Mouse (Mus musculus) stomach, embryonic 15.5 days (tissue): ENCODE data around the gene Sv2b. TPM values are rescaled to one million over a fixed set of nuclear protein-coding genes. Genes with fewer than 3 reads are reported as not detected.
A peak's percentile ranks its signal among the peaks of the same experiment; 100 is the strongest.

ENCODE experiments used
- ATAC-seq: fragments of 200-750 bp; cut with Nextera tagmentation; 2 replicates; pipeline ENCODE4 v1.8.0; 2017; ENCODE audit warnings: low read depth, moderate number of reproducible peaks, moderate TSS enrichment; ENCODE audit not compliant: insufficient read depth, low FRiP score
- H3K27ac ChIP-seq: fragments of 300-500 bp; sonication (generic); 2 replicates; pipeline ENCODE4 v1.5.1; 2015; ENCODE audit warnings: mild to moderate bottlenecking, inconsistent platforms
- H3K27me3 ChIP-seq: fragments of 300-500 bp; sonication (generic); replicated peaks from 2 replicates; pipeline ENCODE4 v1.6.1; 2015; ENCODE audit warnings: inconsistent platforms
- H3K36me3 ChIP-seq: fragments of 300-500 bp; sonication (generic); 2 replicates; pipeline ENCODE4 v1.6.1; 2015; ENCODE audit warnings: inconsistent platforms
- H3K4me1 ChIP-seq: fragments of 300-500 bp; sonication (generic); 2 replicates; pipeline ENCODE4 v1.6.1; 2015; ENCODE audit warnings: inconsistent platforms
- H3K4me2 ChIP-seq: fragments of 300-500 bp; sonication (generic); 2 replicates; pipeline ENCODE4 v1.6.1; 2015; ENCODE audit warnings: mild to moderate bottlenecking, inconsistent platforms
- H3K4me3 ChIP-seq: fragments of 300-500 bp; sonication (generic); replicated peaks from 2 replicates; pipeline ENCODE4 v1.5.1; 2015; ENCODE audit warnings: inconsistent platforms
- H3K9ac ChIP-seq: fragments of 300-500 bp; sonication (generic); 2 replicates; pipeline ENCODE4 v1.6.1; 2015; ENCODE audit warnings: inconsistent platforms
- H3K9me3 ChIP-seq: fragments of 300-500 bp; sonication (generic); 2 replicates; pipeline ENCODE4 v1.6.1; 2016; ENCODE audit warnings: inconsistent platforms
- WGBS: fragments of 180-500 bp; shearing (Covaris S2); methylation state at CpG from one replicate; pipeline ENCODE4 v1.1.7; 2015; 5-methylcytosine and 5-hydroxymethylcytosine counted together
- polyA plus RNA-seq: library from polyadenylated mRNA; unstranded; fragments of >200 nt; fragmentation: Nextera tagmentation; extraction: Ambion mirVana; gene quantifications from 2 replicates; pipeline ENCODE4 v1.2.1, GENCODE M21; 2015

Sv2b gene
- polyA plus RNA-seq, 1 experiment from 2014 or later: 3.1 TPM

DNA sequence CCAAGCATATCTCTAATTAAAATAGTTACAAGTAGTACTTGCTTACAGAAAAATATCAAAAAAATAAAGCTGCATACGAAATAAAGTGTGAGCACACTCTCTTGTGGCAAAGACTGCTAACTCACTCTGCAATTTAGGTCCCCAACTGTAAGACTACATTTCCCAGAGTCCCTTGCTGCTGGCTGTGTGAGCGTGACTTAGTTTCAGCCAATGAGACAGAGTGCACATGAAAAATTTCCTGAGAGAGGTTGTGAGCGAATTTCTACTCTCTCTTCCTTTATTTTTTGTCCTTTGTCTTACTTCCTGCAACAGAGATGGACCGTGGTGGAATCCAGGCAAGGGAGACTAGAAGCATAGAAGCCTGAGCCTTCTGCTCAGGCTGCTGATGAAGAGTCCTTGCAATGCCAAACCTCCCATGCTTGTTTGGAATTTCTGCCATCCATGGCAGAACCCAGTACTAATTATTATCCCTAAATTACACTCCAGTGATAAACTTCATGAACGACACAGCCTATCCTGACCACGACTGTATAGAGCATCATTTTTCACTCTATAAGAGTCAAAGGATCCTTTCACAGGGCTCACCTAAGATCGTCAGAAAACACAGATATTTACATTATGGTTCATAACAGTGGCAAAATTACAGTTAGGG lies 190.9 kb downstream of the Sv2b start:
- Histone ChIP-seq H3K4me2 (peak overlapping the region; percentile 50), H3K4me1 (no peaks in the 10 kb centered on the region), H3K36me3 (no peaks in the 10 kb centered on the region), H3K27ac (no peak overlapping the region), H3K27me3 (no peaks in the 10 kb centered on the region), H3K4me3 (peak overlapping the region; percentile 31), H3K9ac (no peak overlapping the region), H3K9me3 (no peaks in the 10 kb centered on the region)
- ATAC-seq: peak; percentile 77; the same call in 1 of the 2 replicates
- WGBS: 37% methylated on average over 7 of the region's 7 CpGs

GRCm38 (mm10) chr7:75110689-75111088 lies 198.4 kb downstream of the Sv2b start:
- no peaks in the 10 kb centered on the region for H3K36me3 ChIP-seq
- H3K27ac ChIP-seq: no peak overlapping the region
- H3K27me3 ChIP-seq: no peaks in the 10 kb centered on the region
- no peak overlapping the region for H3K9ac ChIP-seq
- no peak overlapping the region for H3K4me2 ChIP-seq
- WGBS: 12% methylated on average over 6 of the region's 6 CpGs
- H3K4me1 ChIP-seq: no peaks in the 10 kb centered on the region
- H3K9me3 ChIP-seq: no peaks in the 10 kb centered on the region
- no peak for ATAC-seq
- no peak overlapping the region for H3K4me3 ChIP-seq

DNA sequence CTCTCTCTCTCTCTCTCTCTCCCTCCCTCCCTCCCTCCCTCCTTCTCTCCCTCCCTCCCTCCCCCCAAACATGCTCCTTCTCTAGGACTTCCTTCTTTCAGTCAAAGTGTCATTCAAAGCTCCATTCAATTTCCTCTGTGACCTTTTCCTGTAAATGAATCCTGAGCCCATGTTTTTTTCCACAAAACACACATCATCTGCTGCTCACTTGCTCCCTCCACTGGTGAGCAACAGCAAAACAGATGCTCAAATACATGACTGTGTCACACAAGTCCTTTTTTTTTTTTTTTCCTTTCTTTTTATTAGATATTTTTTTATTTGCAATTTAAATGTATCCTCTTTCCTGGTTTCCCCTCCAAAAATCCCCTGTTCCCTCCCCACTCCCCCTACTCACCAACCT lies 201.6 kb downstream of the Sv2b start:
- no peak overlapping the region for H3K4me3 ChIP-seq
- H3K27me3 ChIP-seq: no peaks in the 10 kb centered on the region
- no peak overlapping the region for H3K9ac ChIP-seq
- H3K4me1 ChIP-seq: no peaks in the 10 kb centered on the region
- ATAC-seq: no peak
- H3K36me3 ChIP-seq: no peaks in the 10 kb centered on the region
- no peaks in the 10 kb centered on the region for H3K9me3 ChIP-seq
- no peak overlapping the region for H3K4me2 ChIP-seq
- H3K27ac ChIP-seq: no peak overlapping the region

DNA sequence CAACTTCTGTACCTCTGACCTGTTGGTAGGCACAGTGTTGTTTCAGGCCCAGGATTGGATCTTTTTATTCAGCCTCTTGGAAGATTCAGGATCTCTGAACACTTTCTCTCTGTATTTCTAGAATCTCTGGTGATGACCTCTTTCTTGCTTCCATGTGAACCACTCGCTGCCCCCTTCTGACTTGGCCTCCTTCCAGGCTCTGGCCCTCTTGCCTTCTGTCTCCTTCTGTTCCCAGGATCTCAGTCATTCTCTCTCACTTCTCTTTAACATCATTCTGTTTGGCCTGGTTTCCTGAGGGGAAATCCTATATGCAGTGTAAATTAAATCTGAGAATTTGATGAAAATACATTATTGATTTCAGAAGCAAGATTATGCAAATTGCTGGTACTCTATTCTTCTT lies 205.2 kb downstream of the Sv2b start:
- H3K4me3 ChIP-seq: no peak overlapping the region
- no peaks in the 10 kb centered on the region for H3K9me3 ChIP-seq
- no peak for ATAC-seq
- H3K27me3 ChIP-seq: no peaks in the 10 kb centered on the region
- H3K36me3 ChIP-seq: no peaks in the 10 kb centered on the region
- no peak overlapping the region for H3K27ac ChIP-seq
- WGBS: 32% methylated on average over 1 of the region's 1 CpGs
- H3K4me1 ChIP-seq: no peaks in the 10 kb centered on the region
- H3K9ac ChIP-seq: no peak overlapping the region
- no peak overlapping the region for H3K4me2 ChIP-seq

DNA sequence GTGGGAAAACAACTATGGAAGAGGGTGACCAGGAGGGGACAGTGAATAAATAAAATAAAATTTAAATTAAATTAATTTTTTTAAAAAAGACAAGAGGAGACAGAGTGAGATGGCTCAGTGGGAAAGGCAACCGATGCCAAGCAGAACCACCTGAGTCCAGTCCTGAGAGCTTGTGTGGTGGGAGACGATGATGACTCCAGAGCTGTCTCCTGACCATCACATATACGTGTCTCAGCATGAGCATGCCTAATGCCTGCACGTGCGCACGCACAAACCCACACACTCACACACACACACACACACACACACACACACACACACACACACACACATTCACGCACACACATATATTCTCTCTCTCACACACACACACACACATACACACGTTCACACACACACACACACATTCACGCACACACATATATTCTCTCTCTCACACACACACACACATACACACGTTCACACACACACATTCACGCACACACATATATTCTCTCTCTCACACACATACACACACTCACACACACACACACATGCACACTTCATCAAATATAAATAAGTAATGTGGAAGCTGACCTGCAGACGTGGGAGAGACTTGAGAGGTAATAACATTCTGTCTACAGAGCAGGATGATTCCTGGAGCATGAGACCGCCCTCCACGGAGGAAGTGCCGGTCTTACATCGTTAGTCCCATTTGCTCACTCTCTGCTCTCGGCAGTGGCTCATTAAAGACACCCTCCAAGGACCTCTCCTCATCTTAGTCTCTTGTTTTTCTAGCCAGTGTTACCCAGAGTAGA lies 206.3 kb downstream of the Sv2b start:
- Histone ChIP-seq H3K36me3 (no peaks in the 10 kb centered on the region), H3K4me1 (no peaks in the 10 kb centered on the region), H3K9me3 (no peaks in the 10 kb centered on the region), H3K27ac (no peak overlapping the region), H3K9ac (no peak overlapping the region), H3K27me3 (no peaks in the 10 kb centered on the region), H3K4me2 (no peak overlapping the region), H3K4me3 (no peak overlapping the region)
- WGBS: 77% methylated on average over 17 of the region's 17 CpGs
- no peak for ATAC-seq

DNA sequence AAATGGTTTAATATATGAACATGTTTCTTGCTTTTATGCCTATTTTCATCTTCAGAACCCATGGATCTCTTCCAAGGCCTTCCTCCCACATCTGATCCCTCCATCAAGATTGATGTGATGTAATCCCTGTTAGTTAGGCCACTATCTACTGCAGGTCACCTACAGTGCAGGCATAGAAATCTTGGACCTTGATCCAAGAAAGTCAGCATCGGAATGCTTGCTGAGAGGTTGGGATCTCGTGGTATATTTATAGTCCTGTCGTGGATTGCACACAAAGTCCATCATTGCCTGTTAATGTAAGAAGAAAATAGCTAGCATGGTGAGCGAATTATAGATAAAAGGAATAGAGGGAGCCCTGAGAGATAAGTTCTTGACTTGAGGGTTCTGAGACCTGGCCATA lies 223.6 kb downstream of the Sv2b start:
- Histone ChIP-seq H3K4me3 (no peak overlapping the region), H3K4me2 (no peak overlapping the region), H3K36me3 (no peaks in the 10 kb centered on the region), H3K27ac (no peak overlapping the region), H3K9ac (no peak overlapping the region), H3K27me3 (no peaks in the 10 kb centered on the region), H3K9me3 (no peaks in the 10 kb centered on the region), H3K4me1 (no peaks in the 10 kb centered on the region)
- WGBS: 64% methylated on average over 4 of the region's 4 CpGs
- ATAC-seq: no peak

- Histone ChIP-seq H3K9ac (no peak overlapping the region), H3K9me3 (no peaks in the 10 kb centered on the region), H3K4me2 (no peak overlapping the region), H3K36me3 (no peaks in the 10 kb centered on the region), H3K4me3 (no peak overlapping the region), H3K27ac (no peak overlapping the region), H3K4me1 (no peaks in the 10 kb centered on the region), H3K27me3 (no peaks in the 10 kb centered on the region)
- no peak for ATAC-seq
These were observed 228.9 kb downstream of the Sv2b start for GRCm38 (mm10) chr7:75080163-75080562.

DNA sequence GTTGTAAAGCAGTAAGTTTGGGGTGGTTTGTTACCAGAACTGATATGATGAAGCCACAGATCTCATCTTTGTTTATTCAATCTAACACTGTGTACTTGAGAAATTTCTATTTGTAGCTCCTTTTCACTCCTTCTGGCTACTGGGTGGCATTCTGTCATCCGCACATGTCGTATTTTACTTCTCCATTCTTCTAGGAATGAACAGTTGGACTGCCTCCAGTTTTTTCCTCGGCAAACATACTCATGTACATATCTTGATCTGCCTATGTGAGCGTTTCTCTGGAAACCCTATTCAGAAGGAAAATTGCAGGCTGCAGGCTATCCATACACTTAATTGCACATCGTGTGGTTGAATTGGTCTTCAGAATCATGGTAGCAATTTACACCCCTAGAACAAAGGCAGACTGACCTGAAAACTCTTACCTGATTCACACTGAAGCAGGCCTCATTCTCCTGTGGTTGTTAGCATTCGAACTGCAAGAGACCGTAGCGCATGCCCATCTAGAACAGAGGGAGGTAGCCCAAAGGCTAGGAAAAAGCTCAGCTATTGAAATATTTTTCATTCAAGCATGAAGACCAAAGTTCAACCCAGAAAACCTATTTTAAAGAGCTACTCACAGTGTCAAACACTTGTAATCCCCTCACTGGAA lies 231.4 kb downstream of the Sv2b start:
- 70% methylated on average over 8 of the region's 8 CpGs for WGBS
- H3K9ac ChIP-seq: no peak overlapping the region
- no peaks in the 10 kb centered on the region for H3K36me3 ChIP-seq
- no peaks in the 10 kb centered on the region for H3K9me3 ChIP-seq
- no peak for ATAC-seq
- H3K27me3 ChIP-seq: no peaks in the 10 kb centered on the region
- no peaks in the 10 kb centered on the region for H3K4me1 ChIP-seq
- no peak overlapping the region for H3K27ac ChIP-seq
- no peak overlapping the region for H3K4me2 ChIP-seq
- H3K4me3 ChIP-seq: no peak overlapping the region

Other genes with a start within 250 kb of the Sv2b start
- 36.8 and 38.6 TPM in 2 replicates for gene Akap13, start 146.3 kb upstream of the Sv2b start, polyA plus RNA-seq